In genomic region chr4:135685906-135686567, GRCm38 (mm10) we compare ENCODE assay signal across 8 mouse cellular contexts. TPM values are rescaled to one million over a fixed set of nuclear protein-coding genes. Genes with fewer than 3 reads are reported as not detected.
DNase-seq lines count a peak whose midpoint lies in the region; ATAC-seq lines count a peak whose summit lies in the region.

TSS of gene Ifnlr1 (plus strand) at chr4:135686287.

- H3K36me3 ChIP-seq in heart, embryonic 11.5 days (ENCODE audit: control insufficient read depth, insufficient read depth, low read length): no peaks in the 10 kb centered on the region
- no peaks in the 10 kb centered on the region for H3K36me3 ChIP-seq in kidney, embryonic 14.5 days (ENCODE audit: control insufficient read depth, insufficient read depth, low read length)
- H3K36me3 ChIP-seq in liver, embryonic 15.5 days (replicated peaks): no peaks in the 10 kb centered on the region
- no peaks in the 10 kb centered on the region for H3K36me3 ChIP-seq in neural tube, embryonic 13.5 days

- peak; percentile 59 for DNase-seq in adrenal gland, adult 2 months
- DNase-seq in adrenal gland, postnatal 4 days (ENCODE audit: low spot score in 2 of 2): no peak
- DNase-seq in urinary bladder, postnatal 14 days (ENCODE audit: low spot score): peak; percentile 72

- no peaks in the 10 kb centered on the region for H3K4me1 ChIP-seq in brown adipose tissue, adult 24 weeks (ENCODE audit: control insufficient read depth, insufficient read depth, insufficient read length, low read length)
- 0 out of 2 replicates have a peak, but pooled peaks cover 6% of the 10 kb centered on the region for H3K4me1 ChIP-seq in heart, embryonic 11.5 days (ENCODE audit: control insufficient read depth, insufficient read depth, low read length)
- no peaks in the 10 kb centered on the region for H3K4me1 ChIP-seq in kidney, embryonic 14.5 days (ENCODE audit: control insufficient read depth, insufficient read depth, low read length)
- peaks cover 10% of the 10 kb centered on the region; the same call in 1 of the 2 replicates for H3K4me1 ChIP-seq in liver, embryonic 15.5 days (replicated peaks)
- peaks cover 13% of the 10 kb centered on the region for H3K4me1 ChIP-seq in neural tube, embryonic 13.5 days (replicated peaks)

- no peak for ATAC-seq in heart, embryonic 11.5 days (replicated peaks; ENCODE audit: insufficient number of reproducible peaks, low FRiP score, low TSS enrichment)
- ATAC-seq in kidney, embryonic 14.5 days (ENCODE audit: low FRiP score, low TSS enrichment): peak; percentile 55
- no peak for ATAC-seq in liver, embryonic 15.5 days (ENCODE audit: insufficient read depth)
- ATAC-seq in neural tube, embryonic 13.5 days (ENCODE audit: low read depth): no peak; the same call in 1 of the 2 replicates

- H3K9me3 ChIP-seq in heart, embryonic 11.5 days (replicated peaks; ENCODE audit: control insufficient read depth, low read length): no peaks in the 10 kb centered on the region
- no peaks in the 10 kb centered on the region for H3K9me3 ChIP-seq in kidney, embryonic 14.5 days (ENCODE audit: control insufficient read depth, low read length)
- no peaks in the 10 kb centered on the region for H3K9me3 ChIP-seq in liver, embryonic 15.5 days (replicated peaks)
- no peaks in the 10 kb centered on the region for H3K9me3 ChIP-seq in neural tube, embryonic 13.5 days

- peak within 1 kb of the TSS; percentile 77 for H3K9ac ChIP-seq in heart, embryonic 11.5 days (ENCODE audit: low read depth, low read length)
- H3K9ac ChIP-seq in kidney, embryonic 14.5 days (ENCODE audit: low read depth, low read length): peak within 1 kb of the TSS; percentile 70
- peak within 1 kb of the TSS; percentile 23; the same call in 1 of the 2 replicates for H3K9ac ChIP-seq in liver, embryonic 15.5 days
- peak within 1 kb of the TSS; percentile 70 for H3K9ac ChIP-seq in neural tube, embryonic 13.5 days

- peak within 1 kb of the TSS; percentile 99 for H3K4me2 ChIP-seq in heart, embryonic 11.5 days
- H3K4me2 ChIP-seq in kidney, embryonic 14.5 days (replicated peaks; ENCODE audit: low read depth, low read length): peak within 1 kb of the TSS; percentile 86
- peak within 1 kb of the TSS; percentile 67 for H3K4me2 ChIP-seq in liver, embryonic 15.5 days
- peak within 1 kb of the TSS; percentile 95 for H3K4me2 ChIP-seq in neural tube, embryonic 13.5 days

- peaks cover 40% of the 10 kb centered on the region for H3K27me3 ChIP-seq in heart, embryonic 11.5 days (ENCODE audit: control insufficient read depth, insufficient read depth, low read length)
- H3K27me3 ChIP-seq in kidney, embryonic 14.5 days (ENCODE audit: control insufficient read depth, insufficient read depth, low read length): peaks cover 16% of the 10 kb centered on the region; the same call in 1 of the 2 replicates
- H3K27me3 ChIP-seq in liver, embryonic 15.5 days: peaks cover 89% of the 10 kb centered on the region
- H3K27me3 ChIP-seq in neural tube, embryonic 13.5 days: peaks cover 59% of the 10 kb centered on the region

- peak within 1 kb of the TSS; percentile 60 for H3K4me3 ChIP-seq in brown adipose tissue, adult 24 weeks (ENCODE audit: insufficient read depth, low read depth, low read length)
- H3K4me3 ChIP-seq in heart, embryonic 11.5 days (ENCODE audit: low read depth, low read length): peak within 1 kb of the TSS; percentile 74
- H3K4me3 ChIP-seq in kidney, embryonic 14.5 days (ENCODE audit: low read length): peak within 1 kb of the TSS; percentile 63
- peak within 1 kb of the TSS; percentile 53 for H3K4me3 ChIP-seq in liver, embryonic 15.5 days (replicated peaks)
- peak within 1 kb of the TSS; percentile 48 for H3K4me3 ChIP-seq in neural tube, embryonic 13.5 days

- H3K27ac ChIP-seq in brown adipose tissue, adult 24 weeks (replicated peaks; ENCODE audit: low read depth, low read length): no peak within 1 kb of the TSS
- H3K27ac ChIP-seq in heart, embryonic 11.5 days (ENCODE audit: low read depth, low read length): no peak within 1 kb of the TSS
- H3K27ac ChIP-seq in kidney, embryonic 14.5 days (ENCODE audit: low read depth, low read length): no peak within 1 kb of the TSS
- H3K27ac ChIP-seq in liver, embryonic 15.5 days (replicated peaks): no peak within 1 kb of the TSS
- no peak within 1 kb of the TSS for H3K27ac ChIP-seq in neural tube, embryonic 13.5 days (replicated peaks)

- 1% methylated on average over 41 of the region's 41 CpGs for WGBS in heart, embryonic 11.5 days (ENCODE audit: insufficient replicate concordance)
- under 1% methylated on average over 39 of the region's 41 CpGs for WGBS in kidney, embryonic 14.5 days
- 1% methylated on average over 41 of the region's 41 CpGs for WGBS in liver, embryonic 15.5 days (ENCODE audit: insufficient replicate concordance)
- under 1% methylated on average over 37 of the region's 41 CpGs for WGBS in neural tube, embryonic 13.5 days

RNA-seq across cellular contexts. Expression of gene Ifnlr1, which starts in this region (rescaled TPM):
- under 1 TPM in 1 of 2 experiments, not detected in 1; 0.45 TPM for total RNA-seq in adrenal gland, adult 2 months (2021)
- 0.04 and 0.08 TPM in 2 replicates for polyA plus RNA-seq in adrenal gland, adult 2 months (2012; rRNA removed)
- 1 to 10 TPM in 1 of 2 experiments, under 1 TPM in 1; 0.68 to 1.1 TPM for total RNA-seq in adrenal gland, postnatal 4 days (2021)
- not detected in 2 replicates for polyA plus RNA-seq in brown adipose tissue, adult 24 weeks (2012; ENCODE audit: insufficient read depth, insufficient read length, missing spikeins)
- polyA plus RNA-seq in heart, embryonic 11.5 days (2014; fragmentation: Nextera tagmentation; extraction: Ambion mirVana): 0.17 and 0.20 TPM in 2 replicates
- polyA plus RNA-seq in kidney, embryonic 14.5 days (2014; fragmentation: Nextera tagmentation; extraction: Ambion mirVana): 0.46 and 1.1 TPM in 2 replicates
- 0.18 and 0.30 TPM in 2 replicates for polyA plus RNA-seq in liver, embryonic 15.5 days (2015; fragmentation: Nextera tagmentation; extraction: Ambion mirVana)
- 0.08 and 0.39 TPM in 2 replicates for polyA plus RNA-seq in neural tube, embryonic 13.5 days (2015; fragmentation: Nextera tagmentation; extraction: Ambion mirVana)

Comparison
In these comparisons a context has a peak if more than half of its experiments do, and no peak if none do; other contexts are left out.
1. Peak in DNase-seq in adrenal gland, adult 2 months; RNA of the gene not detected or under 1 TPM.
2. H3K9ac ChIP-seq: peak in every context shown above with its lines; median percentile 77 in heart, embryonic 11.5 days; 70 in kidney, embryonic 14.5 days; 70 in neural tube, embryonic 13.5 days; 23 in liver, embryonic 15.5 days.